Mouse (Mus musculus): ENCODE measurements around the gene Alcam. TPM values are rescaled to one million over a fixed set of nuclear protein-coding genes. Genes with fewer than 3 reads are reported as not detected.

Gene Alcam
- polyA plus RNA-seq, 2 experiments, result 7.3 to 7.5 TPM

DNA sequence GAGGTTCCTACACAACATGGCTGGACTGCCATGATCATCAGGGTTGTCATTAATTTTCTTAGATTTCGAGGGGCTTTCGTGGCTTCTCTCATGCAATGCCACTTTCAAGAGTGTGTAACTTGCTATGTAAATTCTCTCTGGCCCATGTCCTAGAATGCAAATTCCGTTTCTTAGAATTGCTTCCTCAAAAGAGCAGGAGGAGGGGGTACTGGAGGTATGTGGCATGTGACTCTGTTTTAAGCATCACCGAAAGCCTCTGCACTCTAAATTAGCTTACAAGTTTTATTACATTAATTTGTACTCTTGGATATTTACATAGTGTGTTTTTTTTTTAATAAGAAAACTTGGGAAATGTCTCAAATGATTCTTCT is 150.4 kb downstream of the Alcam start:
- no peaks in the 10 kb centered on the region for H3K27me3 ChIP-seq (ENCODE audit: control insufficient read depth, insufficient read depth, low read length)
- H3K4me2 ChIP-seq (ENCODE audit: low read depth), result no peak overlapping the region
- TF ChIP-seq CTCF (IDR thresholded peaks at IDR 0.05; ENCODE audit: low read depth) (no peak), EP300 (IDR thresholded peaks at IDR 0.05; ENCODE audit: low read depth) (no peak)
- no peak overlapping the region for H3K4me3 ChIP-seq (ENCODE audit: insufficient read depth in 1 of 2, low read depth in 2 of 2, low read length in 2 of 2)
- WGBS (ENCODE audit: insufficient replicate concordance), result 62% methylated on average over 4 of the region's 4 CpGs
- H3K9ac ChIP-seq (replicated peaks), result no peak overlapping the region
- H3K36me3 ChIP-seq (replicated peaks; ENCODE audit: control insufficient read depth, insufficient read depth, low read depth), result no peaks in the 10 kb centered on the region
- no peak for ATAC-seq (ENCODE audit: insufficient read depth)
- DNase-seq (ENCODE audit: low read depth in 3 of 3, low spot score in 3 of 3), result no peak
- no peak overlapping the region for H3K27ac ChIP-seq
- H3K4me1 ChIP-seq (replicated peaks; ENCODE audit: control insufficient read depth in 2 of 2, insufficient read depth in 2 of 2, low read length in 1 of 2), result no peaks in the 10 kb centered on the region
- H3K9me3 ChIP-seq (ENCODE audit: control insufficient read depth, low read length), result no peaks in the 10 kb centered on the region

DNA sequence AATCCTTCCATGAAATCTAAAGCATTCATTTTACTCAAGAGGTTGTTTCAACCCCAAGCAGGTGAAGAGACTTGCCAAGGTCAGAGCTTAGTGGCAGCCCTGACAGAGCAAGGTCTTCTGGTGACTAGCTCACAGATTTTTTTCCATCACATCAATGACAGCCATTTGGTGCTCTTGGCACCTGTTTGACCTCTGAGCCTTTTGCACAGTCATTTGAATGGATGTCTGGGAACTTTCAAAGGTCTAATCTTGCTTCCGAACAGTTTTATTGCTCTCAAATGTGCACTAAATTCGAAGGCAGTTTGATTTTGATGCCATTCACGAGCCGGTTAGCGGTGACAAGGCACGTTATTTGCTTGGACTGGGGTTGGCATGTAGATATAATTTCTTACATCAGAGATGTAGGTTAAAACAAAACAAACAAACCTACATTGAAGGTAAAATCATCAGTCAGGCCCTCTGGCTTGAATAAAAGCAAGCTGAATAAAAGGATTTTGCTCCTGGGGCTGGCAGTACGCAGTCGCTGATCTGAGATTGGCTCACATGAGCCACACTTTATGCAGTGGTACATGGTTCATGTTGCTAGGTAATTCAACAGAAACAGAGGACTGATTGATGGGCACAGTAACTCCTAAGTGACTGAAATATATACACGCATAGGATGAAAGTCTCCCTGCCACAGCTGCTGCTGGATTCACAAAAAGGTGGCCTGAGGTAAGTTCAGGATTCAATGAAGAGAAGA is 150.9 kb downstream of the Alcam start:
- ATAC-seq (ENCODE audit: insufficient read depth) (no peak), DNase-seq (ENCODE audit: low read depth in 3 of 3, low spot score in 3 of 3) (no peak)
- Histone ChIP-seq H3K27me3 (ENCODE audit: control insufficient read depth, insufficient read depth, low read length) (no peaks in the 10 kb centered on the region), H3K9me3 (ENCODE audit: control insufficient read depth, low read length) (no peaks in the 10 kb centered on the region), H3K36me3 (replicated peaks; ENCODE audit: control insufficient read depth, insufficient read depth, low read depth) (no peaks in the 10 kb centered on the region), H3K4me2 (ENCODE audit: low read depth) (no peak overlapping the region), H3K27ac (no peak overlapping the region), H3K4me1 (replicated peaks; ENCODE audit: control insufficient read depth in 2 of 2, insufficient read depth in 2 of 2, low read length in 1 of 2) (no peaks in the 10 kb centered on the region), H3K4me3 (ENCODE audit: insufficient read depth in 1 of 2, low read depth in 2 of 2, low read length in 2 of 2) (no peak overlapping the region), H3K9ac (replicated peaks) (no peak overlapping the region)
- TF ChIP-seq EP300 (IDR thresholded peaks at IDR 0.05; ENCODE audit: low read depth) (no peak), CTCF (IDR thresholded peaks at IDR 0.05; ENCODE audit: low read depth) (no peak)
- WGBS (ENCODE audit: insufficient replicate concordance), result 73% methylated on average over 9 of the region's 9 CpGs

DNA sequence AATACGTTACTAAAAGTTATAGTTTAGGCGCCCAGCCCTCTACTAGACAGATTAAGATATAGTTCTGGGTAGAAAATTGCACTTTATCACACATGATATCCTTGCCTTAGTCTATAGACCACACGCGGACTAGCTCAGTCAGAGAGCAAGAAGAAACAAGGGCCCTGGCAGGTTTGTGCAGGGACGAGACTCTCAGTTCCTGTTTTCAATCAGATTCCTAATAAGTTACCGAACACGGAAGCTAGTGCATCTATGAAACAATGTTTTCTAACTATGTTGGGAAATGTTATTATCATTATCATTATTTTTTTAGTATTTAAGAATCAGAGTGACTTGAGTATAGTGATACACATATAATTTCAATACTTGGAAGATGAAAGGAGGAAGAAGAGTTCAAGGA is 152.1 kb downstream of the Alcam start:
- Histone ChIP-seq H3K4me3 (ENCODE audit: insufficient read depth in 1 of 2, low read depth in 2 of 2, low read length in 2 of 2) (no peak overlapping the region), H3K4me1 (replicated peaks; ENCODE audit: control insufficient read depth in 2 of 2, insufficient read depth in 2 of 2, low read length in 1 of 2) (no peaks in the 10 kb centered on the region), H3K9me3 (ENCODE audit: control insufficient read depth, low read length) (no peaks in the 10 kb centered on the region), H3K27me3 (ENCODE audit: control insufficient read depth, insufficient read depth, low read length) (no peaks in the 10 kb centered on the region), H3K4me2 (ENCODE audit: low read depth) (no peak overlapping the region), H3K9ac (replicated peaks) (no peak overlapping the region), H3K36me3 (replicated peaks; ENCODE audit: control insufficient read depth, insufficient read depth, low read depth) (no peaks in the 10 kb centered on the region), H3K27ac (no peak overlapping the region)
- WGBS (ENCODE audit: insufficient replicate concordance), result 62% methylated on average over 7 of the region's 7 CpGs
- ATAC-seq (ENCODE audit: insufficient read depth), result no peak
- no peak for DNase-seq (ENCODE audit: low read depth in 3 of 3, low spot score in 3 of 3)
- no peak for TF ChIP-seq CTCF (IDR thresholded peaks at IDR 0.05; ENCODE audit: low read depth)
- no peak for TF ChIP-seq EP300 (IDR thresholded peaks at IDR 0.05; ENCODE audit: low read depth)

DNA sequence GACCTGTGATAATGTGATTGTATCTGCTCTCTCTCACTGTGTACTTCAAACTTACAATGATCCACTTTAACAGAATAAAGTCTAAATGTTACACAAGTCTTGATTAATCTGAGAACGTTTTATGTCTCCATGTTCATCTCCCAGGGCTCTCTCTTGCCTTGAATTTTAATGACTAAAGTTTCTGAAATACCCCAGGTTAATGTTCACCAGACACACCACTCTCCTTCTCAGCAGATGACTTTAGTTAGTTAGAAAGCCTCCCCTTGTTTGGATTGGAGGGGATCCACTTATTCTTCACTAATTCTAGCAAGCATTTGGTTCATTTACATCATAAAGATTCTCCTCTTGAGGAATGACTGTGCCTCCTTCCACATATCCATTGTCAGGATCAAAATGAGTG is 157.5 kb downstream of the Alcam start:
- no peak for TF ChIP-seq CTCF (IDR thresholded peaks at IDR 0.05; ENCODE audit: low read depth)
- TF ChIP-seq EP300 (IDR thresholded peaks at IDR 0.05; ENCODE audit: low read depth), result no peak
- Histone ChIP-seq H3K4me1 (replicated peaks; ENCODE audit: control insufficient read depth in 2 of 2, insufficient read depth in 2 of 2, low read length in 1 of 2) (no peaks in the 10 kb centered on the region), H3K27me3 (ENCODE audit: control insufficient read depth, insufficient read depth, low read length) (no peaks in the 10 kb centered on the region), H3K4me3 (ENCODE audit: insufficient read depth in 1 of 2, low read depth in 2 of 2, low read length in 2 of 2) (no peak overlapping the region), H3K36me3 (replicated peaks; ENCODE audit: control insufficient read depth, insufficient read depth, low read depth) (no peaks in the 10 kb centered on the region), H3K9ac (replicated peaks) (no peak overlapping the region), H3K9me3 (ENCODE audit: control insufficient read depth, low read length) (no peaks in the 10 kb centered on the region), H3K4me2 (ENCODE audit: low read depth) (no peak overlapping the region), H3K27ac (no peak overlapping the region)
- ATAC-seq (ENCODE audit: insufficient read depth) (no peak), DNase-seq (ENCODE audit: low read depth in 3 of 3, low spot score in 3 of 3) (no peak)
- WGBS (ENCODE audit: insufficient replicate concordance), result 19% methylated on average over 1 of the region's 1 CpGs

DNA sequence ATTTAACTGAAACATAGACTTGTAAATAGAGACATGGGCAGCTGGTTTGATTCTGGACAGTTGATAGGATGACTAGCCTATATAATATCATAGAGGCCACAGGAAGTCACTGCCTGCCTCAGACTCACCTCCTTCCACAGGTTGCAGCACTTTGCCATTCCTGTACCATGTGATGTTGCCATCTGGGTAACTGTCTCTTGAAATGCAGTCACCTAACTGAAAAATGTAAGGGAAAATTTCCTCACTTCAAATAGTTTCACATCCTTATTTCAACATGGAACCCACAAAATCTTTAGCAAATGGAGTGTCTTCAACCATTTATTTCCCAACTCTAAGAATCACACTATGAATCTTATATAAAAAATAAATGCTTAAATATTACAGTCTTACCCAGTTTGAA is 158.3 kb downstream of the Alcam start:
- H3K27me3 ChIP-seq (ENCODE audit: control insufficient read depth, insufficient read depth, low read length), result no peaks in the 10 kb centered on the region
- H3K9ac ChIP-seq (replicated peaks), result no peak overlapping the region
- no peaks in the 10 kb centered on the region for H3K36me3 ChIP-seq (replicated peaks; ENCODE audit: control insufficient read depth, insufficient read depth, low read depth)
- DNase-seq (ENCODE audit: low read depth in 3 of 3, low spot score in 3 of 3) (no peak), ATAC-seq (ENCODE audit: insufficient read depth) (no peak)
- no peaks in the 10 kb centered on the region for H3K4me1 ChIP-seq (replicated peaks; ENCODE audit: control insufficient read depth in 2 of 2, insufficient read depth in 2 of 2, low read length in 1 of 2)
- H3K9me3 ChIP-seq (ENCODE audit: control insufficient read depth, low read length), result no peaks in the 10 kb centered on the region
- TF ChIP-seq CTCF (IDR thresholded peaks at IDR 0.05; ENCODE audit: low read depth), result no peak
- no peak for TF ChIP-seq EP300 (IDR thresholded peaks at IDR 0.05; ENCODE audit: low read depth)
- no peak overlapping the region for H3K4me2 ChIP-seq (ENCODE audit: low read depth)
- no peak overlapping the region for H3K27ac ChIP-seq
- H3K4me3 ChIP-seq (ENCODE audit: insufficient read depth in 1 of 2, low read depth in 2 of 2, low read length in 2 of 2), result no peak overlapping the region
